Mouse (Mus musculus) spleen, adult 2 months (tissue): Measurements from ENCODE around the gene Fzd10. TPM values are rescaled to one million over a fixed set of nuclear protein-coding genes. Genes with fewer than 3 reads are reported as not detected.

ENCODE experiments used
- DNase-seq, 2 experiments: peaks; one replicate each; pipeline versions ENCODE4 v3.0.0 to v3.0.0-alpha.2; 2012 to 2021; ENCODE audit warnings: low spot score in 2 of 2, low read depth in 1 of 2
- H3K27ac ChIP-seq: fragments of 200-500 bp; 2 replicates; pipeline ENCODE4 v1.5.1; 2012; ENCODE audit warnings: low read length, inconsistent platforms; ENCODE audit not compliant: insufficient read depth
- H3K27me3 ChIP-seq: fragments of 200-500 bp; 2 replicates; pipeline ENCODE4 v1.6.1; 2012; ENCODE audit warnings: mild to moderate bottlenecking, moderate library complexity, low read length, inconsistent platforms; ENCODE audit not compliant: control insufficient read depth, insufficient read depth
- H3K36me3 ChIP-seq: fragments of 200-500 bp; 2 replicates; pipeline ENCODE4 v1.6.1; 2012; ENCODE audit warnings: mild to moderate bottlenecking, low read length, inconsistent platforms; ENCODE audit not compliant: control insufficient read depth, insufficient read depth
- H3K4me1 ChIP-seq: fragments of 200-500 bp; 2 replicates; pipeline ENCODE4 v1.6.1; 2011; ENCODE audit warnings: inconsistent platforms; ENCODE audit not compliant: control insufficient read depth, insufficient read depth, insufficient read length
- H3K4me3 ChIP-seq: fragments of 200-500 bp; 2 replicates; pipeline ENCODE4 v1.5.1; 2011; ENCODE audit warnings: mild to moderate bottlenecking, inconsistent platforms; ENCODE audit not compliant: insufficient read depth, insufficient read length; ENCODE audit errors: extremely low read depth
- CTCF ChIP-seq: fragments of 200-500 bp; IDR thresholded peaks from 2 replicates; pipeline ENCODE4 v1.5.1; 2011; ENCODE audit warnings: mild to moderate bottlenecking, inconsistent platforms; ENCODE audit not compliant: insufficient read depth, insufficient read length, insufficient replicate concordance; ENCODE audit errors: extremely low read depth
- POLR2A ChIP-seq: fragments of 200-500 bp; IDR thresholded peaks from 2 replicates; pipeline ENCODE4 v1.6.1; 2011; ENCODE audit warnings: low read depth, low read length, inconsistent platforms
- WGBS: fragments of 180-500 bp; shearing (Covaris S2); methylation state at CpG from one replicate; pipeline ENCODE4 v1.1.7; 2018; 5-methylcytosine and 5-hydroxymethylcytosine counted together
- polyA plus RNA-seq: library from polyadenylated mRNA; depleted of rRNA; stranded (reverse); fragments of >200 nt; gene quantifications from 2 replicates; pipeline ENCODE4 v1.2.3, GENCODE M21; 2012

Gene Fzd10
- polyA plus RNA-seq, 1 experiment: 0.15 TPM

DNA sequence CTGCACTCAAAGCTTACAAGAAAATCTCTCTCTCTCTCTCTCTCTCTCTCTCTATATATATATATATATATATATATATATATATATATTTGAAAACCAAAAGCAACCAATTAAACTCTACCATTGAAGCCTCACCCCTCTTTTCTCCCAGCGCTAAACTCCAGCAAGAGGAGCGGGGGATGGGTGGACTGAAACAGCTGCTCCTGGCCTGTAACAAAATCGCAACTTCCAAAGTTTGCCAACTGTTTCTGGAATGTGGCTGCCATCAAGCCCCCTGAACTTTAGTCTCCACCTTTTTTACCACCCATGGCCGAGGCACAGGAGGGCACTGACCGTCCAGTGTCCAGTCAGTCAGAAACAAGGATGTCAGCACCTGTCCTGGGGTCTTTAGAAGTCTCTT is 27.1 kb downstream of the Fzd10 start:
- 79% methylated on average over 5 of the region's 5 CpGs for WGBS
- TF ChIP-seq POLR2A (no peak), CTCF (no peak)
- no peak for DNase-seq
- no peaks in the 10 kb centered on the region for H3K27me3 ChIP-seq
- H3K4me3 ChIP-seq: no peak overlapping the region
- no peaks in the 10 kb centered on the region for H3K36me3 ChIP-seq
- H3K4me1 ChIP-seq: no peaks in the 10 kb centered on the region
- H3K27ac ChIP-seq: no peak overlapping the region

DNA sequence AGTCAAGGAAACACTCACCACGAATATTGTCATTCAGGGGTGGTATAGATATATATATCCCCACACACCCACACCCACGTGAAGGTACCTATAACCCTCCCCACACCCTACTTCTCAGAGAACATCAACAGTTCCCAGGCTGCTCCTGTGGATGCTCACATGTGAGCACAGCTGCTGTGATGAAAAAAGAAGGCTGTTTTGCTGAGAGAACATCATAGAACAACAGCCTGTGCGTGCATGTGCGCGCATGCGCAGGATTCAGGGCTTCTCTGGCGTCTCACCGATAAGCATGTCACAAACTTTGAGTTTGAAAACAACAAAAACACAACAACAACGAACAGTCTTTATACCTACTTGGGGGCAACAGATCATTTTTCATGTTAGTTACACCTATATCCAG is 36.0 kb downstream of the Fzd10 start:
- TF ChIP-seq CTCF (no peak), POLR2A (no peak)
- DNase-seq: no peak
- WGBS: 85% methylated on average over 9 of the region's 9 CpGs
- Histone ChIP-seq H3K36me3 (no peaks in the 10 kb centered on the region), H3K27ac (no peak overlapping the region), H3K27me3 (no peaks in the 10 kb centered on the region), H3K4me3 (no peak overlapping the region), H3K4me1 (no peaks in the 10 kb centered on the region)

DNA sequence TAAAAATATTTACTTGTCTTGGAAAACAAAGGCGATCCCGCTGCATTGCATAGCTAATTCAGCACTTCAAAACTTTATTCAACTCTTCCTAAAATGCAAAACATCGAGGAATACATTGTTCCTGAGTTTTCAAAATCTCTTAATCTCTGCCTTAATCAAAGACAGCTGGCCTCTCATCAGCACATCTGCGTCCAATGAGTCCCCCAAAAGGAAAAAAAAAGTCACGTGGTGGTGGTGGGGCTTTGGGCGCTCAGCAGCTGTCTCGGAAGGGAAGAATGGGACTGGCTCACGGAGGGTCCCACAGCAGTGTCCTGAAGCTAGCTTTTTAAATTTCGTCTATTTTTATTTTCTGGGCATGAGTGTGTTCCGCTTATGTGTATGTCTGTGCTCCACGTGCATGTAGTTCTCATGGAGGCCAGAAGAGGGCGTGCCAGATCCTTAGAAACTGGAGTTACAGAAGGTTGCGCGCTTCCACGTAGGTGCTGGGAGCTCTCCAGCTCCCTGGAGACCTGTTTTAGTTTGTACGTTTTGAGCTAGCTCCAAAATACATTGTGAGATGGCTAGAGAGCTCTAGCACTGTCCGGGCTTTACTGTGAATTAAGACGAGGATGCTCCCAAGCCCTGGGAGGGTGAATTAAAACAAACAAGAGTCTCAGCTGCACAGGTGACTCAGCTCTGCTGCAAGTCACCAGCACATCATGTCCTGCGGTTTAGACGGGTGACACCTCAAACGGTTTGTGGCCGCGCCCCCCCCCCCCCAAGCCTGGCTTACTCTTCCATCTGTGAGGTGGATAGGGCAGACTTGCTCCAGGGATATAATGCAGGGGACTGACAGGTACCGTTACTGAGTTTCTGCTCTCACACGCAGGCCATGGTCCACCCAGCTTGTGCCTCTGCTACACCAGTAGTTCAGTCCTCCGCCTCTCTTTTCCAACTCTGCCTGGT is 36.7 kb downstream of the Fzd10 start:
- 81% methylated on average over 26 of the region's 26 CpGs for WGBS
- TF ChIP-seq CTCF (no peak), POLR2A (no peak)
- H3K4me3 ChIP-seq: no peak overlapping the region
- H3K27ac ChIP-seq: no peak overlapping the region
- H3K36me3 ChIP-seq: no peaks in the 10 kb centered on the region
- no peaks in the 10 kb centered on the region for H3K27me3 ChIP-seq
- no peaks in the 10 kb centered on the region for H3K4me1 ChIP-seq
- no peak for DNase-seq

GRCm38 (mm10) chr5:128638716-128639115 is 38.1 kb downstream of the Fzd10 start:
- no peak for DNase-seq
- H3K27ac ChIP-seq: no peak overlapping the region
- 27% methylated on average over 9 of the region's 9 CpGs for WGBS

GRCm38 (mm10) chr5:128643065-128643464 is 42.4 kb downstream of the Fzd10 start:
- no peaks in the 10 kb centered on the region for H3K4me1 ChIP-seq
- H3K36me3 ChIP-seq: no peaks in the 10 kb centered on the region
- 92% methylated on average over 4 of the region's 4 CpGs for WGBS
- H3K4me3 ChIP-seq: no peak overlapping the region
- no peak for DNase-seq
- TF ChIP-seq CTCF (no peak), POLR2A (no peak)
- no peak overlapping the region for H3K27ac ChIP-seq
- H3K27me3 ChIP-seq: no peaks in the 10 kb centered on the region

More at GRCm38 (mm10) chr5:128638716-128639115, 38.1 kb downstream of the Fzd10 start:
- Histone ChIP-seq H3K36me3 (no peaks in the 10 kb centered on the region), H3K27me3 (no peaks in the 10 kb centered on the region), H3K4me1 (no peaks in the 10 kb centered on the region), H3K4me3 (no peak overlapping the region)
- TF ChIP-seq CTCF (no peak), POLR2A (no peak)

- Histone ChIP-seq H3K4me1 (no peaks in the 10 kb centered on the region), H3K27me3 (no peaks in the 10 kb centered on the region), H3K4me3 (no peak overlapping the region), H3K36me3 (no peaks in the 10 kb centered on the region), H3K27ac (no peak overlapping the region)
- no peak for TF ChIP-seq CTCF
- TF ChIP-seq POLR2A: no peak
- no peak for DNase-seq
- WGBS: 82% methylated on average over 8 of the region's 8 CpGs
These were observed 45.1 kb downstream of the Fzd10 start for GRCm38 (mm10) chr5:128645720-128646119.

DNA sequence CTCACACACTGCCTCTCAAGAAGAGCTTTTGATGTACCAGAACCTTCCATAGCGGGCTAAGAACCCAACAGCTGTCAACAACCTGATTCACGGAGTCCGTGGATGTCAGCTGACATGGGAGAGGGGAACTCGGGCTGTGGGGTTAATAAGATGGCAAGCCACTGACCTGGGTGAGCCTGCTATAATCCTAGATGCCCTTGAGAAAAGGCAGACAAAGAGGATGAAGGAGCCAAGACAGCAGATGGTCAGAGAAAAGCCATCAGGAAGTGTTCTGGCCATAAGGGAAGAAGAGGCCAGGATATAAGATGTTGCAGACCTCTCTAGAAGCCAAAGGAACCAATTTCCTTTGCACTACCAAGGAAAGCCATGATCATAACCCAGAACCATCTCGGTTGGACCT is 45.6 kb downstream of the Fzd10 start:
- H3K4me1 ChIP-seq: no peaks in the 10 kb centered on the region
- no peak overlapping the region for H3K27ac ChIP-seq
- 71% methylated on average over 5 of the region's 5 CpGs for WGBS
- DNase-seq: no peak
- TF ChIP-seq POLR2A (no peak), CTCF (no peak)
- H3K27me3 ChIP-seq: no peaks in the 10 kb centered on the region
- H3K36me3 ChIP-seq: no peaks in the 10 kb centered on the region
- H3K4me3 ChIP-seq: no peak overlapping the region
